Mouse (Mus musculus) small intestine, adult 2 months (tissue): ENCODE results near the gene Nsd1.

Experiments used
- CTCF ChIP-seq: fragments of 200-500 bp; IDR thresholded peaks from 2 replicates; pipeline ENCODE4 v1.5.1; 2012; ENCODE audit warnings: low read depth, mild to moderate bottlenecking, control low read depth, inconsistent platforms, low read length, moderate library complexity, mixed read lengths; ENCODE audit not compliant: insufficient replicate concordance, insufficient read length; ENCODE audit errors: extremely low read depth
- POLR2A ChIP-seq: fragments of 200-500 bp; IDR thresholded peaks from 2 replicates; pipeline ENCODE4 v1.6.1; 2012; ENCODE audit warnings: low read depth, mild to moderate bottlenecking, control low read depth, inconsistent platforms, low read length, moderate library complexity

DNA sequence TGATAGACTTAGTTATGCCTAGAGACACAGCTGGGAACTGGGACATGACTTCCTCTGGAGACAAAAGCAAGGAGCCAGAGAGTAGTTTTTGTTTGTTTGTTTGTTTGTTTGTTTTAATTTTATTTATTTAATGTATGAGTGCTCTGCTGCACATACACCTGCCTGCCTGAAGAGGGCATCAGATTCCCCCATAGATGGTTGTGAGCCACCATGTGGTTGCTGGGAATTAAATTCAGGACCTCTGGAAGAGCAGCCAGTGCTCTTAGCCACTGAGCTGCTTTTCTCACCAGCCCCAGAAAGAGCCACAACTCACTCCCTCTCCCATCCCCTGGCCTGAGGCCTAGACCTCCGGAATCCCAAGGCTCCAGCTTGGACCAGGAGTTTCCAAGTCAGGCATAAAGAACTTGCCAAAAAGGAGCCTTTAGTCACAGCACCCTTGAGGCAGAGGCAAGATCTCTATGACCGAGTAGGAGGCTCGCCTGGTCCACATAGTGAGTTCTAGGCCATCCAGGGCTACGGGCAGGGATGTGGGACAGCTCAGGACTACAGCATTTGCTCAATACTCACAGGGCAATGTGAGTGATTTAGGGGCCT is 31.6 kb upstream of the Nsd1 start:
- TF ChIP-seq CTCF (no peak), POLR2A (no peak)
